Mouse (Mus musculus) spleen, adult 2 months (tissue): ENCODE results near the gene Chka. TPM values are rescaled to one million over a fixed set of nuclear protein-coding genes. Genes with fewer than 3 reads are reported as not detected.
A peak's percentile ranks its signal among the peaks of the same experiment; 100 is the strongest.

Experiments used
- DNase-seq, 2 experiments: peaks; one replicate each; pipeline versions ENCODE4 v3.0.0 to v3.0.0-alpha.2; 2012 to 2021; ENCODE audit warnings: low spot score in 2 of 2, low read depth in 1 of 2
- H3K27ac ChIP-seq: fragments of 200-500 bp; 2 replicates; pipeline ENCODE4 v1.5.1; 2012; ENCODE audit warnings: low read length, inconsistent platforms; ENCODE audit not compliant: insufficient read depth
- H3K27me3 ChIP-seq: fragments of 200-500 bp; 2 replicates; pipeline ENCODE4 v1.6.1; 2012; ENCODE audit warnings: mild to moderate bottlenecking, moderate library complexity, low read length, inconsistent platforms; ENCODE audit not compliant: control insufficient read depth, insufficient read depth
- H3K36me3 ChIP-seq: fragments of 200-500 bp; 2 replicates; pipeline ENCODE4 v1.6.1; 2012; ENCODE audit warnings: mild to moderate bottlenecking, low read length, inconsistent platforms; ENCODE audit not compliant: control insufficient read depth, insufficient read depth
- H3K4me1 ChIP-seq: fragments of 200-500 bp; 2 replicates; pipeline ENCODE4 v1.6.1; 2011; ENCODE audit warnings: inconsistent platforms; ENCODE audit not compliant: control insufficient read depth, insufficient read depth, insufficient read length
- H3K4me3 ChIP-seq: fragments of 200-500 bp; 2 replicates; pipeline ENCODE4 v1.5.1; 2011; ENCODE audit warnings: mild to moderate bottlenecking, inconsistent platforms; ENCODE audit not compliant: insufficient read depth, insufficient read length; ENCODE audit errors: extremely low read depth
- CTCF ChIP-seq: fragments of 200-500 bp; IDR thresholded peaks from 2 replicates; pipeline ENCODE4 v1.5.1; 2011; ENCODE audit warnings: mild to moderate bottlenecking, inconsistent platforms; ENCODE audit not compliant: insufficient read depth, insufficient read length, insufficient replicate concordance; ENCODE audit errors: extremely low read depth
- POLR2A ChIP-seq: fragments of 200-500 bp; IDR thresholded peaks from 2 replicates; pipeline ENCODE4 v1.6.1; 2011; ENCODE audit warnings: low read depth, low read length, inconsistent platforms
- WGBS: fragments of 180-500 bp; shearing (Covaris S2); methylation state at CpG from one replicate; pipeline ENCODE4 v1.1.7; 2018; 5-methylcytosine and 5-hydroxymethylcytosine counted together
- polyA plus RNA-seq: library from polyadenylated mRNA; depleted of rRNA; stranded (reverse); fragments of >200 nt; gene quantifications from 2 replicates; pipeline ENCODE4 v1.2.3, GENCODE M21; 2012

Chka gene
- polyA plus RNA-seq, 1 experiment = 21.2 TPM

DNA sequence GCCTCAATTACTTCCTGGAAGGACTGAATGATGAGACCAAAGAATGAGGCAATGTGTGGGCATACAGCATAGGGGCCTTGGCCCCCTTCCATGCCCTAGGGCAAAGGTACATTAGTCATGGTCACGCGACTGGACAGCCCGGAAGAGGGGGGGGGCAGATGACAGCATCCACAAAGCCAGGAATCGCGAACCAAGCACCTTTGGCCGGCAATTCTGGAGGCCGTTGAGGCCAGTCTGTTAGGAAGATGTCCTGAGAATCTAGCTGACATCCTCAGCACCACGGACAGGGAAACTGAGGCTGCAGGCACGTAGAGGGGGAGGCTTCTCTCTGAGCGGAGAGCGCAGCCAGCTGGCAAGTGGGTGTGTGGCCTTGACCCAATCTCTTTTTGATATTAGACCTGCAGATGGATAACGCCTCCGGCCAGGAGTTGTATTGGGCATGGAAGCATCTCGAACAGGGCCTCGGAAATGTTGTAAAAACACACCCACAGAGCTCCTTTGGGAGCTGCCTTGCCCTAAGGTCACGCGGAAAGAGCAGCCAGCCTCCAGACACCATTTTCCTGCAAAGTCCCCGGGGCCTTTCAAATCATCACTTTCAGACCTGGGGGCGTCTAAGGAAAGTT lies 615 bp upstream of the Chka start:
- Histone ChIP-seq H3K4me3 (peak overlapping the region; percentile 74), H3K27me3 (no peaks in the 10 kb centered on the region), H3K27ac (peak overlapping the region; percentile 31; the same call in 1 of the 2 replicates), H3K36me3 (no peaks in the 10 kb centered on the region), H3K4me1 (peaks cover 19% of the 10 kb centered on the region)
- WGBS = 10% methylated on average over 19 of the region's 19 CpGs
- peak; percentile 15 to 18 for DNase-seq
- TF ChIP-seq POLR2A (no peak), CTCF (no peak)

DNA sequence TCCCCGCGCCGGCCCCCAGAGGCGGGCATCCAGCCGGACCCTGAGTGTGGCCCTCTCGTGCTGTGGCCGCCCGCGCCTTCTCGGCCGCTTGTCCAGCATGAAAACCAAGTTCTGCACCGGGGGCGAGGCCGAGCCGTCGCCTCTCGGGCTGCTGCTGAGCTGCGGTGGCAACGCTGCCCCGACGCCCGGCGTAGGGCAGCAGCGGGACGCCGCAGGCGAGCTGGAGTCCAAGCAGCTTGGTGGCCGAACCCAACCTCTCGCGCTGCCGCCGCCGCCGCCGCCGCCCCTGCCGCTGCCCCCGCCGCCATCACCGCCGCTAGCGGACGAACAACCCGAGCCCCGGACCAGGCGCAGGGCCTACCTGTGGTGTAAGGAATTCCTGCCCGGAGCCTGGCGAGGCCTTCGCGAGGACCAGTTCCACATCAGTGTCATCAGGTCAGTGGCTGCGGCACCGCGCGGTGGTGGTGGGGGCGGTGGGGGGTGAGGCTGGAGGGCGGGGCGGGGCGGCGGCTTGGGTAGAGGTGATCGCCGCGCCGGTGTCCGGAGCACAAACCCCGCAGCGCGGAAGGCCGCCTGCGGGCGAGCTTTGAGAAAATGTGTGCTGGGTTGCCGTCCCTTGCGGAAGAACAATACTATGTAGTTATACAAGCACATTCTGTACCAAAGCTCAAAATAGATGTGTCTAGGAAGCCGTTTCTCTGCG lies 557 bp downstream of the Chka start:
- DNase-seq = peak in 1 of 2 experiments; percentile 36
- peaks cover 9% of the 10 kb centered on the region; the same call in 1 of the 2 replicates for H3K4me1 ChIP-seq
- peak overlapping the region; percentile 76 for H3K4me3 ChIP-seq
- peak overlapping the region; percentile 85 for H3K27ac ChIP-seq
- TF ChIP-seq CTCF (no peak), POLR2A (no peak)
- no peaks in the 10 kb centered on the region for H3K27me3 ChIP-seq
- WGBS = under 1% methylated on average over 73 of the region's 74 CpGs
- no peaks in the 10 kb centered on the region for H3K36me3 ChIP-seq

DNA sequence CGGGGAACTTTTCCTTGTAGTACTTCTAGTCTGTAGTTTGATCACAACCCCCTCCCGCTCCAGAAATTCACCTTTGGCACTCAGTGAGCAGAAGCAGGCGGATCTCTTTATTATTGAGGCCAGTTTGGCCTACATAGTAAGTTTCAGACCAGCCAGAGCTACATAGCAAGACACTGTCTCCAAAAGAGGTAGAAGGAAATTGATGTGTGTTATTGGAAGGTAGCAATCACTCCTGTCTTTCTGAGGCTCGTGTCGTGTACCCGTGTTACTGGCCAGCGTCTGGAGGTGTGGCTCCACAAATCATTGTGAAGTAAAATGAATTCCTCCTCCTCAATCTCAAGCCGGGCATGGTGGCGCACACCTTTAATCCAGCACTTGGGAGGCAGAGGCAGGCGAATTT lies 1.5 kb downstream of the Chka start:
- no peaks in the 10 kb centered on the region for H3K27me3 ChIP-seq
- TF ChIP-seq POLR2A = no peak
- TF ChIP-seq CTCF = no peak
- no peak overlapping the region for H3K27ac ChIP-seq
- H3K4me1 ChIP-seq = peaks cover 7% of the 10 kb centered on the region; the same call in 1 of the 2 replicates
- WGBS = 90% methylated on average over 10 of the region's 10 CpGs
- no peak for DNase-seq
- no peaks in the 10 kb centered on the region for H3K36me3 ChIP-seq
- H3K4me3 ChIP-seq = no peak overlapping the region

DNA sequence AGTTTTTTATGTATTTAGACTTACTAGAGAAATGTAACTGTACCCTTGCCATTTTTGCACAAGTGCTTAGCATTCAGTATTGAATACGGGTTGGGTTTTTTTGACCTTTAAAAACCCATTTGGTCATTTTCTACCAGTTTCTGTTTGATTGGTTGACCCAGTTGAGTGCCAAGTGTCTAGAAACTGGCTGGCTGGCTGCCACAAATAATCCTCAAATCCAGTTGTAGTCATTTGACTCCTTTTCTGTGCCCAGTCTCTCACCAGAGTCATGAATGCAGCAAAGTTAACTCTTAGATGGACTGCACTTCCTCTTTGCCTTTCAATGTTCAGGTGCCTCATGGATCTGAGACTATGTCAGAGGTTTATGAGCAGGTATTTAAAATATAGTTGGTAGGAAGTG lies 2.3 kb downstream of the Chka start:
- Histone ChIP-seq H3K36me3 (no peaks in the 10 kb centered on the region), H3K27me3 (no peaks in the 10 kb centered on the region), H3K27ac (no peak overlapping the region), H3K4me3 (no peak overlapping the region), H3K4me1 (peaks cover 7% of the 10 kb centered on the region; the same call in 1 of the 2 replicates)
- no peak for DNase-seq
- 94% methylated on average over 1 of the region's 1 CpGs for WGBS
- TF ChIP-seq CTCF (no peak), POLR2A (no peak)

DNA sequence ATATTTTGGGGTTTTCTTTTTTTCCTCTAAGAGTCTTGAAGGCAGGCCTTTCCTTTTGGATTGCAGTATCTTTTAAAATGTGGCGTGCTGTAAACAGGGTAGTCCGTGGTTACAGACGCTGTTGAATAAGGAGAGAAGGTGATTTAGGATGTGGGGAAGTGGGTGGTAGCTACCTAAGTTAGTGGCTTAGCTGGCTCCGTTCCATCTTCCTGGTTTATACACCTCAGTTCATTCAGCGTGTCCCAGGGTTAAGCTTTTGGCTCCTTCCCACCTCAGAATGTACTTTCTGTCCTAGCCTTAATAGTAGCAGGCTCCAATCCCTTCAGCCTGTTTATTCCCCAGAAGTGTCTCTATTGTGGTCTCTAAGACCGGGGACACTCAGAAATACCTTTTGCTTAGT lies 3.5 kb downstream of the Chka start:
- H3K4me1 ChIP-seq = peaks cover 7% of the 10 kb centered on the region; the same call in 1 of the 2 replicates
- H3K36me3 ChIP-seq = no peaks in the 10 kb centered on the region
- WGBS = 34% methylated on average over 6 of the region's 6 CpGs
- H3K27ac ChIP-seq = no peak overlapping the region
- DNase-seq = no peak
- no peaks in the 10 kb centered on the region for H3K27me3 ChIP-seq
- no peak for TF ChIP-seq CTCF
- no peak for TF ChIP-seq POLR2A
- H3K4me3 ChIP-seq = no peak overlapping the region

DNA sequence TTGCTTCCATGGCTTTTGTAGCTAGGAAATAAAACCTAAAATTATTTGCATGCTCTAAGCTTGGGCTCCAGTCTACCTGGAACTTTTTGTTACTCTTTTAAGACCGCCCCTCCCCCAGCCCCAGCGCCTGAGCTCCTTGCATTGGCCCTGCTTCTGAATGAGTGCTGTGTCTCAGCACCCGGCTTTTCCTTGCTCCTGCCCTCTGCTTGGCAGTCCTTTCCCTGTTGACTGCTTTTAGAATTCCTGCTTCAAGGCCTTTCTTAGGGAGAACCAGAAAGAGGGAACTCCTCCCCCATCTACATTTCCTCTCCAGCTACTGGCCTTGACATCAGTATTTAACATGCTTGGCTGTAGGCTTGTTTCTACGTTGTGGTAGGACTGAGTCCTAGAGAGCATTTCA lies 4.0 kb downstream of the Chka start:
- H3K27ac ChIP-seq = no peak overlapping the region
- H3K4me3 ChIP-seq = no peak overlapping the region
- DNase-seq = no peak
- WGBS = 60% methylated on average over 4 of the region's 4 CpGs
- no peak for TF ChIP-seq POLR2A
- no peak for TF ChIP-seq CTCF
- peaks cover 7% of the 10 kb centered on the region; the same call in 1 of the 2 replicates for H3K4me1 ChIP-seq
- no peaks in the 10 kb centered on the region for H3K36me3 ChIP-seq
- H3K27me3 ChIP-seq = no peaks in the 10 kb centered on the region

DNA sequence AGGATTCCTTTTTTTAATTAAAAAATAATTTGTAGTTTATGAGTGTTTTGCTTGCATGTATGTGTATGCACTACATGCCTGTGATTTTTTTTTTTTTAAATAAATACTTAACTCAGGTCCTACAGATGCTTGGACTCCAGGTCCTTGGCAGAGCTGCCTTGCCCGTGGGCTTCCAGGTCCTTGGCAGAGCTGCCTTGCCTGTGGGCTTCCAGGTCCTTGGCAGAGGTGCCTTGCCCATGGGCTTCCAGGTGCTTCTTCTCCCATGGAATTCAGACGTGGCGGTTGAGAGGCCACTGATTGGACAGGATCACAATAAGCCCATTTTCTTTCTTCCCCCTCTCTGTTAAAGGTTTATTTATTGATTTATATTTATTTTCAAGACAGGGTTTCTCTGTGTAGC lies 5.6 kb downstream of the Chka start:
- TF ChIP-seq CTCF (no peak), POLR2A (no peak)
- 91% methylated on average over 3 of the region's 3 CpGs for WGBS
- H3K27ac ChIP-seq = no peak overlapping the region

More for the DNA sequence above, 5.6 kb downstream of the Chka start:
- Histone ChIP-seq H3K27me3 (no peaks in the 10 kb centered on the region), H3K4me1 (peaks cover 5% of the 10 kb centered on the region; the same call in 1 of the 2 replicates), H3K4me3 (no peak overlapping the region), H3K36me3 (no peaks in the 10 kb centered on the region)
- DNase-seq = no peak
